Mouse (Mus musculus): ENCODE results near the gene Padi3. TPM values are rescaled to one million over a fixed set of nuclear protein-coding genes. Genes with fewer than 3 reads are reported as not detected.

The Padi3 gene
- polyA plus RNA-seq, 1 experiment from 2014 or later, result 2.4 TPM

DNA sequence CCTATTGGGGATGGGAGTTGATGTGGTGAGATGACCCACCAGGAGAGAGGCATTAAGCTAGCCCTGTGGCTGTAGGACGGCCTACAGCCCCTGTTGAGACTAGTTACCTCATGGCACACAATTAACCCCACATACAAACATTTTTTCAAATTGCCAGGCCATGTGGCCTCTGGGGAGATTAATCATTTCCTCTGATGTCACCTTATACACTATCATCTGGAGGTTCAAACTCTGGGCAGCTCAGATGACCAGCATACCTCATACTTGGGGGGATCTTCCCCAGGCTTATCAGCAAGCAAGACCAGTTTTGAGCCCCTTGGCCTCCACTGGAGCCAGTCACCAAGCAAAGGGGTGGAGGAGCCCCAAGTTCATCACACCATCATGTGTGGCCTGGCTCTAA is 32.5 kb upstream of the Padi3 start:
- Histone ChIP-seq H3K27me3 (no peaks in the 10 kb centered on the region), H3K4me1 (peaks cover 12% of the 10 kb centered on the region), H3K9ac (no peak overlapping the region), H3K4me3 (replicated peaks) (no peak overlapping the region), H3K9me3 (replicated peaks) (no peaks in the 10 kb centered on the region), H3K27ac (replicated peaks) (no peak overlapping the region), H3K4me2 (replicated peaks) (no peak overlapping the region), H3K36me3 (no peaks in the 10 kb centered on the region)
- no peak for ATAC-seq (ENCODE audit: insufficient number of reproducible peaks, low FRiP score, low TSS enrichment, low read depth)
- 70% methylated on average over 1 of the region's 1 CpGs for WGBS

DNA sequence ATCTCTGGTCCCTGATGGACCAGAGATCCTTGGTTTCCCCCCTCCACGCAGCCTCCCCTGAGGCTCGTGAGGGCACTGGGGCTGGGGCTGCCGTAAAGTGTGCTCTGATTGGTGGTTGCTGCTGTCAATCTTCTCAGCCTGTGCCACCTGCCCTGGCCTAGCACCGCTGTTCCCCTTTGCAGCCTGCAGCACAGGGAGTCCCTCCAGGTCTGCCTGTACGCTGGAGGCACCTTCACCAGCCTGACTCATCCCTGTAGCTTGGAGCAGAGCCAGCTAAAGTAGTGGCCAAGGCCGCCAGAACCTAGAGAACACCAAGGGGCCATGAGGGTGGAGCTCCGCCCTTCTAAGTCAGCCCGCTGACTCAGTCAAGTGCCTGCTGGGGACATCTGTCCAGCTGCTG is 27.4 kb upstream of the Padi3 start:
- H3K4me2 ChIP-seq (replicated peaks), result no peak overlapping the region

DNA sequence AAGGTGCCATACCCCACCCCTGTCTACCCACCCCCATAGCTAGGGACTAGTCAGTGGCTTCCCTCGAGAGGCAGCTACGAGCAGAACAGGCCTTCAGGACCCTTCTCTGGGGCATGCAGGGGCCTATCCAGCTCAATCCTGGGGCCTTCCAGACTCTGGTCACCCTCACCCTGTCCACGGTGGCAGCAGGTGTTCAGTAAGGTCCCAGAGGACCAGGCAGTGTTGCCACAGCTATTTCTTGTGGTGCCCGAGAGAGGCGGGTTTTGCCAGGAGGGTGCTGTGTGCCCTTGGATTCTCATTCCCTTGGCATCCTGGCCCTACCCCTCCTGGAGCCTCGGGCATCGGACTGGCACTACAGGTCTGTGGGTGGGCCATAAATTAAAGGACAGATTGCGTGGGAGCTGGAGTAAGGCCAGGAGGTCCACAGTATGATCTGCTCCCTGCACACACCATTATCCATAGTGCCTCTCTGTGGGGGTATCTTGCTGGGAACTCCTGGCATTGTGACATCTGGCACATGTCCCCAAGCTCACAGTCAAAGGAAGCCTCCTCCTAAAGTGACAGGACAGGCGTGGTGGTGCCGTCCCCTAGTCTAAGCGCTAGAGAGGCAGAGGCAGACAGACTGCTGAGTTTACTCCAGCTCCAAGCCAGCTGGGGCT is 25.9 kb upstream of the Padi3 start:
- H3K9ac ChIP-seq, result no peak overlapping the region
- H3K4me2 ChIP-seq (replicated peaks), result no peak overlapping the region
- WGBS, result 58% methylated on average over 11 of the region's 11 CpGs
- no peak overlapping the region for H3K27ac ChIP-seq (replicated peaks)
- H3K4me3 ChIP-seq (replicated peaks), result no peak overlapping the region
- H3K9me3 ChIP-seq (replicated peaks), result no peaks in the 10 kb centered on the region
- no peak for ATAC-seq (ENCODE audit: insufficient number of reproducible peaks, low FRiP score, low TSS enrichment, low read depth)
- H3K4me1 ChIP-seq, result peaks cover 16% of the 10 kb centered on the region
- peaks cover 10% of the 10 kb centered on the region for H3K27me3 ChIP-seq
- H3K36me3 ChIP-seq, result no peaks in the 10 kb centered on the region

More for the DNA sequence above, 27.4 kb upstream of the Padi3 start:
- Histone ChIP-seq H3K27ac (replicated peaks) (no peak overlapping the region), H3K27me3 (peaks cover 10% of the 10 kb centered on the region), H3K4me1 (peaks cover 16% of the 10 kb centered on the region), H3K9ac (no peak overlapping the region), H3K9me3 (replicated peaks) (no peaks in the 10 kb centered on the region), H3K36me3 (no peaks in the 10 kb centered on the region), H3K4me3 (replicated peaks) (no peak overlapping the region)
- no peak for ATAC-seq (ENCODE audit: insufficient number of reproducible peaks, low FRiP score, low TSS enrichment, low read depth)
- WGBS, result 15% methylated on average over 8 of the region's 8 CpGs

DNA sequence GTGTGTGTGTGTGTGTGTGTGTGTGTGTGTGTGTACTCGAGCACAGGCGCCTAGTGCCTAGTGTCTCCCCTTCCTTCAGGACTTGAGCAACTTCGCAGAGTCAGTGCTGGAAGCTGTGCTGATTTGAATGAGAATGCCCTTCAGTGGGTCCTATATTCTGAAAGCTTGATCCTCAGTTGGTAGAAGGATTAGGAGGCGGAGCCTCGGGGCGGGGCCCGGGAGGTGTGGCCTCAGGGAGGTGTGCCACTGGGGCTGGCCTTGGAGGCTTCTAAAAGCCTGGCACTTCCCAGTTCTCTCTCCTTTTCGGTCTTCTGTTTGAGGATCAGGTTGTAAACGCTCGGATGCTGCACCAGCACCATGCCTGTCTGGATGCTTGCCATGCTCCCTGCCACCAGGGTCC is 25.2 kb upstream of the Padi3 start:
- H3K9ac ChIP-seq, result no peak overlapping the region
- H3K36me3 ChIP-seq, result no peaks in the 10 kb centered on the region
- 4% methylated on average over 10 of the region's 10 CpGs for WGBS
- no peak overlapping the region for H3K4me3 ChIP-seq (replicated peaks)
- no peak overlapping the region for H3K4me2 ChIP-seq (replicated peaks)
- peaks cover 16% of the 10 kb centered on the region for H3K4me1 ChIP-seq
- no peak overlapping the region for H3K27ac ChIP-seq (replicated peaks)
- H3K27me3 ChIP-seq, result peaks cover 10% of the 10 kb centered on the region
- ATAC-seq (ENCODE audit: insufficient number of reproducible peaks, low FRiP score, low TSS enrichment, low read depth), result no peak
- H3K9me3 ChIP-seq (replicated peaks), result no peaks in the 10 kb centered on the region

DNA sequence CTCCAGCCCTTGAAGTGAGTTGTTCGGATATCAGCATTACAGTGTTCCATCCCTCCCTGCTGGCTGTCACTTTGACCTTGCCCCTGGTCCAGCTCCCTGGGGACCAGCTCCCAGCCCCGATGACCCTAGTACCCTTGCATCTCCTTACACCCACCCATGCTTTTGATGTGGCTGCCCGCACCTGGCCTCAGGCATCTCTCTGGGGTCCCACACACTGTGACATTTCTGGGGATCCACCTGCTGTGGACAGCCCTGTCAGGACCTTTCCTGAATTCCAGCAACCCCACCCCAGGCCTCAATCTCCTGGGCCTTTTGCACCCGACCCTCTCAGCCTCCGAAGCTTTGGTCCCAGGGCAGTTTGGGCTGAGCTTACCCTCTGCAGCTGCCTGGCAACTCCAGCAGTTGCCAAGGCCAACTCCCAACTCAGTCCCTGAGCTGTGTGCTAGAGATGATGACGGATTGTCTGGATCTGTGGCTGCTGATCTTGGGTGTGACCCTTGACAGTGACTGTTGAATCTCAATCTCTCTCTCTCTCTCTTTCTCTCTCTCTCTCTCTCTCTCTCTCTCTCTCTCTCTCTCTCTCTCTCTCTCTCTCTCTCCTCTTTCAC is 24.0 kb upstream of the Padi3 start:
- H3K27me3 ChIP-seq, result peaks cover 10% of the 10 kb centered on the region
- H3K4me1 ChIP-seq, result peaks cover 16% of the 10 kb centered on the region
- no peak for ATAC-seq (ENCODE audit: insufficient number of reproducible peaks, low FRiP score, low TSS enrichment, low read depth)
- H3K27ac ChIP-seq (replicated peaks), result no peak overlapping the region
- no peak overlapping the region for H3K4me3 ChIP-seq (replicated peaks)
- WGBS, result 56% methylated on average over 6 of the region's 6 CpGs
- no peak overlapping the region for H3K4me2 ChIP-seq (replicated peaks)
- H3K36me3 ChIP-seq, result no peaks in the 10 kb centered on the region
- H3K9ac ChIP-seq, result no peak overlapping the region
- no peaks in the 10 kb centered on the region for H3K9me3 ChIP-seq (replicated peaks)

DNA sequence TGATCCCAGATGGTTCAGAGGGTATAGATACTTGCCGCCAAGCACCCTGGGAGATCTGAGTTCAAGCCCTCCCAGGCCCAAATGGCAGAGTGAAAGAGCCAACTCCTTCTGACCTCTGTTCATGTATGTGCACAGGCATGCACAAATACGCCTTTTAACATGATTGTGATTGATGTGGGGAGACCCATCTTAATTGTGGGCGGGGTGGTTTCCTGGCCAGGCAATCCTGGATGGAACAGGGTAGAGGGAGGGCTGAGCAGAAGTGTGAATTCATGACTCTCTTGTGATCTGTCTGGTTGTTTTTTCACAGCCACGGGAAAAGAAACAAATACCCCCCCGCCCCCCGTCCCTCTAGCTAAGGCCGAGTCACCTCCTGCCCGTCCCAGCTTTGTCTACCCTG is 22.4 kb upstream of the Padi3 start:
- 45% methylated on average over 8 of the region's 8 CpGs for WGBS

DNA sequence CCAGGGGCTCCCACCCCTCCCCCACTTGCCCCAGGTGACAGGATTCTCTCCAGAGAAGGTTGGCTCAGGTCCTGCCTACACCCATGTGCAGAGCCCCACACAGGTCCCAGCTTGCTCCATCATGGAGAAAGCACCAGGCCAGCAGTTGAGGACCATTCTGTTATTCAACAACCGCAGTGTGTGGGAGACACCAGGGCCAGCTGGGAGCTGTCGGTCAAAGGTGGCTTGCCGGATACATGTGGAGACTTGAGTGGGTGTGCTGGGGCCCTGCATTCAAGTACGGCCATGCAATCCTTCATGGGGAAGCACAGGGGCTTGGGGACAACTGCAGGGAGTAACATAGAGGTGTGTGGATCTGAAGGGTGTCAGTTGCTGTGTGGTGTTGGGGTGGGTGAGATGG is 21.4 kb upstream of the Padi3 start:
- 72% methylated on average over 4 of the region's 4 CpGs for WGBS
- H3K9ac ChIP-seq, result no peak overlapping the region
- H3K27me3 ChIP-seq, result peaks cover 10% of the 10 kb centered on the region
- H3K9me3 ChIP-seq (replicated peaks), result no peaks in the 10 kb centered on the region
- ATAC-seq (ENCODE audit: insufficient number of reproducible peaks, low FRiP score, low TSS enrichment, low read depth), result no peak
- H3K4me3 ChIP-seq (replicated peaks), result no peak overlapping the region
- no peak overlapping the region for H3K27ac ChIP-seq (replicated peaks)
- no peaks in the 10 kb centered on the region for H3K36me3 ChIP-seq
- no peak overlapping the region for H3K4me2 ChIP-seq (replicated peaks)
- H3K4me1 ChIP-seq, result peaks cover 10% of the 10 kb centered on the region

More for the DNA sequence above, 22.4 kb upstream of the Padi3 start:
- Histone ChIP-seq H3K27me3 (peaks cover 10% of the 10 kb centered on the region), H3K4me2 (replicated peaks) (no peak overlapping the region), H3K9me3 (replicated peaks) (no peaks in the 10 kb centered on the region), H3K9ac (no peak overlapping the region), H3K27ac (replicated peaks) (no peak overlapping the region), H3K36me3 (no peaks in the 10 kb centered on the region), H3K4me1 (peaks cover 14% of the 10 kb centered on the region), H3K4me3 (replicated peaks) (no peak overlapping the region)
- ATAC-seq (ENCODE audit: insufficient number of reproducible peaks, low FRiP score, low TSS enrichment, low read depth), result no peak

DNA sequence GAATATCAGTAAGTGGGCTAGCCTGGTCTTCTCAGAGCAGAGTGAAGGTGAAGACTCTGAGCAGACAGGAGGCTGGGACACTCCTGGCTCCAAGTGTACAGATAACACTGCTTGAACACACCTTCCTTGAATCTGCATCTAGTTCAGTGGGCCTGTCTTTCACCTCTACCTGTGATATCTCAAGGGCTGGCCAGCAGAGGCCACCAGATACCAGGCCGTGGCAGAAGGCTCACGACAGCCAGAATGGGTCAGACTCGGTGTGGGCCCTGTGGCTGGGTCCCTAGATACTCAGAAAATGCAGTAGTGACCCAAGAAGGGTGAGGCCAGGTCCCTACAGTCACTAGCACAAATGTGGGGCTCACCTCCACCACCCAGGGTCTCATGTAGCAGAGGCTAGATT is 16.8 kb upstream of the Padi3 start:
- no peaks in the 10 kb centered on the region for H3K4me1 ChIP-seq
- WGBS, result 51% methylated on average over 3 of the region's 3 CpGs
- no peak overlapping the region for H3K9ac ChIP-seq
- no peak overlapping the region for H3K27ac ChIP-seq (replicated peaks)
- no peak overlapping the region for H3K4me3 ChIP-seq (replicated peaks)
- ATAC-seq (ENCODE audit: insufficient number of reproducible peaks, low FRiP score, low TSS enrichment, low read depth), result no peak
- no peaks in the 10 kb centered on the region for H3K36me3 ChIP-seq
- no peak overlapping the region for H3K4me2 ChIP-seq (replicated peaks)
- H3K9me3 ChIP-seq (replicated peaks), result peaks cover 13% of the 10 kb centered on the region; the same call in 1 of the 2 replicates
- no peaks in the 10 kb centered on the region for H3K27me3 ChIP-seq

DNA sequence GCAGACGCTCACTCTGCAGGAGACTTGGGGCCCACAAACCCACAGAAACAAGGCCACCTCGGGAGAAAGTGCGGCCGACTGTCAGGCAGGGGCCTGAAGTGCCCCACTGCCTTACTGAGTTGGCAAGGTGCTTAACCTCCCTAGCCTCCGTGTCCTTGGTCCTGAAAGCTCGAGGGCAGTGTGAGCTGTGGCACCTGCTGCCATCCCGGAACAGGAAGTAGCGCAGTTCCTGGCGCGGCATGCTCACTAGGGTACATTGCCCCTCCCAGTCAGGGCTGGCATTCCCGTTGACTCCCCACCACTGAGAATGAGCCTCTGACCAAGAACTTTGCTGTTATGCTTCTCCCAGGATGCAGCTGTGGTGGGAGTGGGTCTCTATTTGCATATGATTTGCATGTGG is 15.5 kb upstream of the Padi3 start:
- no peak for ATAC-seq (ENCODE audit: insufficient number of reproducible peaks, low FRiP score, low TSS enrichment, low read depth)

DNA sequence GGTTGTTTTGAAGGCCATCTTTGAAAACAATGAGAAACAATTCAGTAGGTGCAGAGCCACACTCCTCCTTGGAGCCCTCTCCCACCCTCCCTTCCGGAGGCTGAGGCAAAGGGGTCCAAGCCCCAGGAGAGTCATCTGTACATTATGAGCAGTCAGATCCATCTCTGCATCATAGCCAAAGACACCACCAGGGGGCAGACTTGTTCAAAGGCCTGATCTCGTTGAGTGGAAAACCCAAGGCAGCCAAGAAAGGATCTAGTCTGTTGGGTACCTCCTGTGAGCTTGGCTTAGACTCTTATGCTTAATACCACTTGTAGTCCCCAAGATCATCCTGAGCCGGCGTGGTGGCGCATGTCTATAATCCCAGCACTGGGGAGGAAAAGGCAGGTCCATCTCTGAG is 11.5 kb upstream of the Padi3 start:
- Histone ChIP-seq H3K9me3 (replicated peaks) (peaks cover 13% of the 10 kb centered on the region; the same call in 1 of the 2 replicates), H3K4me2 (replicated peaks) (no peak overlapping the region), H3K4me1 (no peaks in the 10 kb centered on the region), H3K9ac (no peak overlapping the region), H3K4me3 (replicated peaks) (no peak overlapping the region), H3K27me3 (no peaks in the 10 kb centered on the region), H3K36me3 (no peaks in the 10 kb centered on the region), H3K27ac (replicated peaks) (no peak overlapping the region)
- 70% methylated on average over 5 of the region's 5 CpGs for WGBS
- ATAC-seq (ENCODE audit: insufficient number of reproducible peaks, low FRiP score, low TSS enrichment, low read depth), result no peak

More for the DNA sequence above, 15.5 kb upstream of the Padi3 start:
- WGBS, result 62% methylated on average over 11 of the region's 11 CpGs
- no peak overlapping the region for H3K4me2 ChIP-seq (replicated peaks)
- no peak overlapping the region for H3K4me3 ChIP-seq (replicated peaks)
- H3K9me3 ChIP-seq (replicated peaks), result peaks cover 13% of the 10 kb centered on the region; the same call in 1 of the 2 replicates
- no peaks in the 10 kb centered on the region for H3K36me3 ChIP-seq
- H3K4me1 ChIP-seq, result no peaks in the 10 kb centered on the region
- H3K27ac ChIP-seq (replicated peaks), result no peak overlapping the region
- H3K27me3 ChIP-seq, result no peaks in the 10 kb centered on the region
- H3K9ac ChIP-seq, result no peak overlapping the region

DNA sequence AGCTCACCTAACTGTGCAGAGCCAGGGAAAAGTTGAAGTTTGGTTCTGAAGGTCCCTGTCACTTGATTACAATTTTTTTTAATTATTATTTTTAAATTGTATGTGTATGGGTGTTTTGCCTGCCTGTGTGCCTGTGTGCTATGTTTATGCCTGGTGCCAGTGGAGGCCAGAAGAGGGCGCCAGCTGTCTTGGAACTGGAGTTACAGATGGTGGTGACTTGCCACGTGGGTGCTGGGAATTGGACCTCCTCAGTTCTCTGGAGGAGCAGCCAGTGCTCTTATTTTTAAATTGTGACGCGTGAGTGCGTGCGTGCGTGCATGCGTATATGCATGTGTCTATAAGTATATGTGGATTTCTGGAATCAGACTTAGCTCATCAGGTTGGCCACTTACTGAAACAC is 7.0 kb upstream of the Padi3 start:
- Histone ChIP-seq H3K4me2 (replicated peaks) (no peak overlapping the region), H3K4me3 (replicated peaks) (no peak overlapping the region), H3K9ac (no peak overlapping the region), H3K9me3 (replicated peaks) (no peaks in the 10 kb centered on the region; the same call in 1 of the 2 replicates), H3K36me3 (no peaks in the 10 kb centered on the region), H3K4me1 (peaks cover 29% of the 10 kb centered on the region), H3K27me3 (no peaks in the 10 kb centered on the region; the same call in 1 of the 2 replicates), H3K27ac (replicated peaks) (no peak overlapping the region)
- ATAC-seq (ENCODE audit: insufficient number of reproducible peaks, low FRiP score, low TSS enrichment, low read depth), result no peak
- WGBS, result 93% methylated on average over 8 of the region's 8 CpGs

All from embryonic facial prominence, embryonic 15.5 days (tissue).